Mouse (Mus musculus) brain, embryonic 14.5 days (tissue): Measurements from ENCODE around the gene Olfr56. TPM values are rescaled to one million over a fixed set of nuclear protein-coding genes. Genes with fewer than 3 reads are reported as not detected.
"Not testable (repeated sequence)": the region's sequence is repeated elsewhere in the genome, so short reads cannot be mapped to it uniquely, and the experiment has no call there.

Source experiments
- DNase-seq: peaks from one replicate; pipeline ENCODE4 v3.0.0-alpha.2; 2011; ENCODE audit warnings: low read depth
- CTCF ChIP-seq: fragments of 200-500 bp; IDR thresholded peaks from 2 replicates; pipeline ENCODE4 v1.5.1; 2012; ENCODE audit warnings: inconsistent platforms, mild to moderate bottlenecking, moderate library complexity, borderline replicate concordance; ENCODE audit not compliant: insufficient read depth, insufficient read length; ENCODE audit errors: extremely low read depth
- POLR2A ChIP-seq: fragments of 200-500 bp; IDR thresholded peaks from 2 replicates; pipeline ENCODE4 v1.6.1; 2012; ENCODE audit warnings: mild to moderate bottlenecking, inconsistent platforms, borderline replicate concordance; ENCODE audit not compliant: poor library complexity, insufficient read depth, insufficient read length, severe bottlenecking; ENCODE audit errors: extremely low read depth
- polyA plus RNA-seq: library from polyadenylated mRNA; depleted of rRNA; stranded (reverse); fragments of >200 nt; gene quantifications from 2 replicates; pipeline ENCODE4 v1.2.3, GENCODE M21; 2012; rRNA removed

The Olfr56 gene
- polyA plus RNA-seq, 1 experiment: 0.03 TPM

GRCm38 (mm10) chr11:49141974-49142373 is 163.3 kb downstream of the Olfr56 start, which contains the start of gene Olfr1395:
Olfr1395 (plus strand) TSS chr11:49142274.
- TF ChIP-seq POLR2A (no peak), CTCF (no peak)
- DNase-seq: no peak

- TF ChIP-seq POLR2A (no peak), CTCF (no peak)
- no peak for DNase-seq
These were observed 175.4 kb downstream of the Olfr56 start, which contains the start of gene Olfr1394 for GRCm38 (mm10) chr11:49154077-49154476. Olfr1394 (plus strand) TSS chr11:49154377.

- TF ChIP-seq CTCF: no peak
- TF ChIP-seq POLR2A: no peak
- DNase-seq: no peak
These were observed 178.4 kb downstream of the Olfr56 start for GRCm38 (mm10) chr11:49156821-49157814.

GRCm38 (mm10) chr11:49168839-49169611 is 190.3 kb downstream of the Olfr56 start:
- DNase-seq: peak; percentile 55
- TF ChIP-seq POLR2A (no peak), CTCF (no peak)

- no peak for DNase-seq
- TF ChIP-seq CTCF (no peak), POLR2A (no peak)
These were observed 191.9 kb downstream of the Olfr56 start for GRCm38 (mm10) chr11:49170576-49170975.

GRCm38 (mm10) chr11:49175345-49175744 is 196.7 kb downstream of the Olfr56 start:
- TF ChIP-seq POLR2A: no peak
- TF ChIP-seq CTCF: no peak
- DNase-seq: no peak

GRCm38 (mm10) chr11:49176047-49176779 is 197.5 kb downstream of the Olfr56 start:
- DNase-seq: not testable (repeated sequence)

- TF ChIP-seq CTCF (no peak), POLR2A (no peak)
- no peak for DNase-seq
These were observed 204.5 kb downstream of the Olfr56 start for GRCm38 (mm10) chr11:49183172-49183571.

Other genes with a start within 250 kb of the Olfr56 start
- gene Rack1, start 178.6 kb upstream of the Olfr56 start, polyA plus RNA-seq: 1,339 and 1,725 TPM in 2 replicates
- gene Trim41, start 161.5 kb upstream of the Olfr56 start, polyA plus RNA-seq: 39.3 and 44.2 TPM in 2 replicates
- gene Trim7, start 152.7 kb upstream of the Olfr56 start, polyA plus RNA-seq: 2.6 and 2.8 TPM in 2 replicates
- 34.5 and 47.1 TPM in 2 replicates for gene Gm12184, start 152.2 kb upstream of the Olfr56 start, polyA plus RNA-seq
- gene Irgm1, start 107.2 kb upstream of the Olfr56 start, polyA plus RNA-seq: 1.2 and 1.9 TPM in 2 replicates
- 0.10 and 0.23 TPM in 2 replicates for gene Gm5431, start 76.7 kb upstream of the Olfr56 start, polyA plus RNA-seq
- gene Psme2b, start 32.7 kb upstream of the Olfr56 start, polyA plus RNA-seq: 0.79 and 0.81 TPM in 2 replicates
- 0.10 and 0.15 TPM in 2 replicates for gene 9930111J21Rik1, start 509 bp downstream of the Olfr56 start, polyA plus RNA-seq
- 0.04 TPM in 1 of 2 replicates, not detected in the other for gene Gm12185, start 13.3 kb downstream of the Olfr56 start, polyA plus RNA-seq
- gene Tgtp1, start 15.3 kb downstream of the Olfr56 start, polyA plus RNA-seq: 0.07 and 0.13 TPM in 2 replicates
- gene 9930111J21Rik2, start 72.4 kb downstream of the Olfr56 start, polyA plus RNA-seq: 0.18 and 0.42 TPM in 2 replicates
- 0.11 TPM in 1 of 2 replicates, not detected in the other for gene Tgtp2, start 85.3 kb downstream of the Olfr56 start, polyA plus RNA-seq
- 0.19 and 0.63 TPM in 2 replicates for gene Ifi47, start 97.7 kb downstream of the Olfr56 start, polyA plus RNA-seq
- gene Olfr1396, start 136.0 kb downstream of the Olfr56 start, polyA plus RNA-seq: not detected in 2 replicates
- gene Olfr1395, start 163.4 kb downstream of the Olfr56 start, polyA plus RNA-seq: not detected in 2 replicates
- gene Olfr1394, start 175.5 kb downstream of the Olfr56 start, polyA plus RNA-seq: not detected in 2 replicates
- gene Btnl9, start 208.3 kb downstream of the Olfr56 start, polyA plus RNA-seq: 0.06 and 0.16 TPM in 2 replicates
- 23.8 and 34.9 TPM in 2 replicates for gene Zfp62, start 224.4 kb downstream of the Olfr56 start, polyA plus RNA-seq